ENCODE assay signal across 21 mouse cellular contexts in the genomic region with DNA sequence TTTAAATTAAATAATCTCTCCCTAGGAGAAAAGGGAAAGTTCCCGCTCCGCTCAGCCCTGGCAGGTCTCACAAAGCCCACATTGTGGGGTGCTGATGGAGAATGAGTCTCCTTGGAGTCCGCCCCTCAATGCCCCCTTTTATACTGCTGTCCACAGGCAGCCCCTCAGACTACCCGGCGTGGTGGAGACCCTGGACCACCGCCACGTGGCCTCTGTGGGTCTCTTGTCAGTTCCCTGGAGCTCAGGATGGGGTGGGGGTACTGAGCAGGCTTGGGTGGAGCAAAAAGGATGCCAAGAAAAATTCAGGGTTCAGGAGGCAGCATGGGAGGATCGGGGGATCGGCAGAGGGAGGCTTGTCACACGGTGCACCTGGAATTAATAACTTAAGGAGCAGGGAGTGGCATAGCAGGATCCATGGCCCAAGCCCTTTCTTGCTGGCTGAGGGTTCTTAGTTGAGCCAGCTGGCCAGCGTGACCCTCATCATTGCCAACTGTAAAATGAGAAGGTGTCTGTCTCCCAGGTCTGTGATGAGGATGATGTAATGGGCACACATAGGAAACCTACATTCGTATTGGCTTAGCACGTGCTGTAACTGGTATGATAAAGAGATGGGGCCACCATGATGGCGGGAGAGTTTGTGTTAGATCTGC.
DNase-seq lines count a peak whose midpoint lies in the region; ATAC-seq lines count a peak whose summit lies in the region.
"Had no signal": no experiment of that assay in that cellular context is flagged by ENCODE, and none has a peak within 500 bp of the region (broad histone marks: within the 10 kb centered on the region; RNA-seq: fewer than 3 reads in every experiment).

No protein-coding gene starts in this region.

- no peaks in the 10 kb centered on the region for H3K36me3 ChIP-seq in hindbrain, embryonic 13.5 days
- no peaks in the 10 kb centered on the region for H3K36me3 ChIP-seq in hindbrain, embryonic 12.5 days
- H3K36me3 ChIP-seq in hindbrain, embryonic 14.5 days (replicated peaks; ENCODE audit: control insufficient read depth, insufficient read depth), result no peaks in the 10 kb centered on the region
- H3K36me3 ChIP-seq in limb, embryonic 15.5 days, result no peaks in the 10 kb centered on the region
- H3K36me3 ChIP-seq: intestine, embryonic 15.5 days; kidney, embryonic 15.5 days; midbrain, embryonic 15.5 days; neural tube, embryonic 12.5 days had no signal

- 78% methylated on average over 14 of the region's 14 CpGs for WGBS in hindbrain, embryonic 13.5 days
- 81% methylated on average over 14 of the region's 14 CpGs for WGBS in hindbrain, embryonic 12.5 days
- 76% methylated on average over 14 of the region's 14 CpGs for WGBS in hindbrain, embryonic 14.5 days
- 54% methylated on average over 14 of the region's 14 CpGs for WGBS in limb, embryonic 15.5 days

- DNase-seq in right cerebral cortex, postnatal 4 days, result peak; percentile 46
- no peak for DNase-seq in right cerebral cortex, postnatal 14 days
- no peak for DNase-seq in hindbrain, embryonic 14.5 days (ENCODE audit: low spot score)
- DNase-seq in thymus, postnatal 36 days, result no peak
- DNase-seq in lung, adult 18-20 months, result no peak
- DNase-seq: adrenal gland, postnatal 14 days; cerebellum, adult 2 months; gastrocnemius, postnatal 10 days; liver; lung, embryonic 14.5 days; thymus, postnatal 25 days had no signal

- ATAC-seq in hindbrain, embryonic 13.5 days (ENCODE audit: low FRiP score), result no peak
- ATAC-seq in hindbrain, embryonic 12.5 days (ENCODE audit: low FRiP score), result no peak
- peak; percentile 46; the same call in 1 of the 2 replicates for ATAC-seq in hindbrain, embryonic 14.5 days (ENCODE audit: low FRiP score)
- peak; percentile 57 for ATAC-seq in limb, embryonic 15.5 days (ENCODE audit: insufficient number of reproducible peaks, low FRiP score, low TSS enrichment, low read depth)
- ATAC-seq: activated CD4-positive, CD25-positive, alpha-beta regulatory T cell, adult 4 months; intestine, embryonic 15.5 days; midbrain, embryonic 15.5 days; Patski had no signal

- no peak overlapping the region for H3K9ac ChIP-seq in hindbrain, embryonic 13.5 days
- no peak overlapping the region for H3K9ac ChIP-seq in hindbrain, embryonic 12.5 days
- no peak overlapping the region for H3K9ac ChIP-seq in hindbrain, embryonic 14.5 days
- no peak overlapping the region for H3K9ac ChIP-seq in limb, embryonic 15.5 days
- H3K9ac ChIP-seq: intestine, embryonic 15.5 days; kidney, embryonic 15.5 days; lung, embryonic 14.5 days; midbrain, embryonic 15.5 days; neural tube, embryonic 12.5 days had no signal

- peak overlapping the region; percentile 18; the same call in 1 of the 2 replicates for H3K27ac ChIP-seq in hindbrain, embryonic 13.5 days
- H3K27ac ChIP-seq in hindbrain, embryonic 12.5 days, result no peak overlapping the region
- H3K27ac ChIP-seq in hindbrain, embryonic 14.5 days, result no peak overlapping the region
- peak overlapping the region; percentile 62 for H3K27ac ChIP-seq in limb, embryonic 15.5 days
- H3K27ac ChIP-seq: intestine, embryonic 15.5 days; kidney, embryonic 15.5 days; macrophage; midbrain, embryonic 15.5 days; neural tube, embryonic 12.5 days had no signal

- H3K4me1 ChIP-seq in hindbrain, embryonic 13.5 days (replicated peaks), result peaks cover 53% of the 10 kb centered on the region
- H3K4me1 ChIP-seq in hindbrain, embryonic 12.5 days, result peaks cover 48% of the 10 kb centered on the region
- peaks cover 31% of the 10 kb centered on the region for H3K4me1 ChIP-seq in hindbrain, embryonic 14.5 days (replicated peaks; ENCODE audit: control insufficient read depth, insufficient read depth, low read length)
- H3K4me1 ChIP-seq in limb, embryonic 15.5 days, result peaks cover 53% of the 10 kb centered on the region

- H3K27me3 ChIP-seq in hindbrain, embryonic 13.5 days, result peaks cover 23% of the 10 kb centered on the region; the same call in 1 of the 2 replicates
- peaks cover 10% of the 10 kb centered on the region for H3K27me3 ChIP-seq in hindbrain, embryonic 12.5 days
- H3K27me3 ChIP-seq in hindbrain, embryonic 14.5 days (ENCODE audit: control insufficient read depth, insufficient read depth, low read length), result no peaks in the 10 kb centered on the region
- H3K27me3 ChIP-seq in limb, embryonic 15.5 days, result no peaks in the 10 kb centered on the region
- H3K27me3 ChIP-seq: intestine, embryonic 15.5 days; midbrain, embryonic 15.5 days had no signal

- H3K4me2 ChIP-seq in hindbrain, embryonic 13.5 days, result no peak overlapping the region
- no peak overlapping the region for H3K4me2 ChIP-seq in hindbrain, embryonic 12.5 days (replicated peaks)
- H3K4me2 ChIP-seq in hindbrain, embryonic 14.5 days (replicated peaks), result no peak overlapping the region
- H3K4me2 ChIP-seq in limb, embryonic 15.5 days, result no peak overlapping the region
- H3K4me2 ChIP-seq: intestine, embryonic 15.5 days; kidney, embryonic 15.5 days; lung, embryonic 14.5 days; midbrain, embryonic 15.5 days; neural tube, embryonic 12.5 days had no signal

- no peaks in the 10 kb centered on the region for H3K9me3 ChIP-seq in hindbrain, embryonic 13.5 days
- no peaks in the 10 kb centered on the region for H3K9me3 ChIP-seq in hindbrain, embryonic 12.5 days (replicated peaks)
- H3K9me3 ChIP-seq in hindbrain, embryonic 14.5 days (ENCODE audit: control insufficient read depth, low read length), result no peaks in the 10 kb centered on the region
- H3K9me3 ChIP-seq in limb, embryonic 15.5 days, result no peaks in the 10 kb centered on the region
- H3K9me3 ChIP-seq: intestine, embryonic 15.5 days; kidney, embryonic 15.5 days; midbrain, embryonic 15.5 days; neural tube, embryonic 12.5 days had no signal

- H3K4me3 ChIP-seq in hindbrain, embryonic 13.5 days, result no peak overlapping the region
- no peak overlapping the region for H3K4me3 ChIP-seq in hindbrain, embryonic 12.5 days
- H3K4me3 ChIP-seq in hindbrain, embryonic 14.5 days (replicated peaks; ENCODE audit: low read length), result no peak overlapping the region
- no peak overlapping the region for H3K4me3 ChIP-seq in limb, embryonic 15.5 days
- H3K4me3 ChIP-seq: intestine, embryonic 15.5 days; kidney, embryonic 15.5 days; midbrain, embryonic 15.5 days; neural tube, embryonic 12.5 days had no signal

Comparison
In these comparisons a context has a peak if more than half of its experiments do, and no peak if none do; other contexts are left out.
1. ATAC-seq: peak in hindbrain, embryonic 14.5 days (single experiment) and limb, embryonic 15.5 days (single experiment); none in hindbrain, embryonic 13.5 days (single experiment) and hindbrain, embryonic 12.5 days (single experiment).
2. H3K27ac ChIP-seq: peak in hindbrain, embryonic 13.5 days (single experiment) and limb, embryonic 15.5 days (single experiment); none in hindbrain, embryonic 12.5 days (single experiment) and hindbrain, embryonic 14.5 days (single experiment).